Mouse (Mus musculus): Measurements from ENCODE around the gene Man2a1.

The Man2a1 gene

DNA sequence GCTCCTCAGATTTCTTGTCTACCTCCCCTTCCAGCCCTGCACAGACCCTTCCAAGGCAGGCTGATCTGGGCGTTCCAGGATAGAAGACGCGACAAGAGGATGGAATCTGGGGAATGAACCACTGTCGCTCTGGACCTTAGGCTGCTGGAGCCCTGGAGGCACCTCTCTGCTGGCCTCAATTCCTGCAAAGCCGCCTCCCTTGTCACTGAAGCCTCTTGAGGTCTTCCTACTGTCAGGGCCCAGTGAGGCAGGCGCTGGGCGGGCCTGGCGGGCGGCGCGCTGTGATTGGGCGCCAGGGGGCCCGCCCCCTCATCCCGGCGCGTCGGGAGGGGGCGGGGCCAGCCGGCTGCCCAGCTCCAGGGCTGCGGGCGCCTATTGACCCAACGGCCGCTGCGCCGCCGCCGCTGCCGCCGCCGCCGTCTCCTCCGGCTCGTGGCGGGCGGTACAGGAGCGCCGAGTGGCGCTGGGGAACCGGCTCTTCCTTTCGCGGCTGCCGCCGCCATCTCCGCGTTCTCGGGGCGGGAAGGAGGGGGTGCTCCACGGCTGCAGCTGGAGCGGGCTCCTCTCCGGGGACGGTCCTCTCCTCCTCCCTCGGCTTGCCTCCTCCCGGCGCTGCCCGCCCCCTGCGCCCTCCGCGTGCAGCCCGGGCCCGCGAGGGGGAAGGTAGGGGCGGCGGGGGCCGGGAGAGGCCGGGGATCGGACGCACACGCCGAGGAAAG lies at the start of gene Man2a1:
Gene Man2a1 (plus strand): TSS at position 365 of the 719 bp plus-strand sequence.
- DNase-seq = peak; percentile 83 to 84

DNA sequence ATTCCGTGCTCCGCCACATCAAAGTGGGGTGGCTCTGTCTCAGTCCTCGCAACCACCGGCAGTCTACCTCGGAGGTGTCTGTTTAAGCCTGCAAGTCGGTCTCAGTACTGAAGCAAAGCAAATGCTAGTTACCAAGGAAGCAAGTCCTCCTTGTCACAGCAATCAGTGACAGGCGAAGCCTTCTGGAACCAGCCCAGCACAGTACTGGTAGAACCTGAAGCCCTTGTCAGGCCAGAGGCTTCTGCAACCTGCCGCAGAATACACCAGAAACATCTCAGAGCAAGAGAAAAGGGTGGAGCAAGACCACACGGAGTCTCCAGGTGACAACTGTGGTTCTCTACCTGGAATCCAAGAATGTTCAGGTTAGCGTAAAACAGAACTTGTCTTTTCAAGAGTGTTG lies 47.2 kb upstream of the Man2a1 start:
- DNase-seq = no peak

DNA sequence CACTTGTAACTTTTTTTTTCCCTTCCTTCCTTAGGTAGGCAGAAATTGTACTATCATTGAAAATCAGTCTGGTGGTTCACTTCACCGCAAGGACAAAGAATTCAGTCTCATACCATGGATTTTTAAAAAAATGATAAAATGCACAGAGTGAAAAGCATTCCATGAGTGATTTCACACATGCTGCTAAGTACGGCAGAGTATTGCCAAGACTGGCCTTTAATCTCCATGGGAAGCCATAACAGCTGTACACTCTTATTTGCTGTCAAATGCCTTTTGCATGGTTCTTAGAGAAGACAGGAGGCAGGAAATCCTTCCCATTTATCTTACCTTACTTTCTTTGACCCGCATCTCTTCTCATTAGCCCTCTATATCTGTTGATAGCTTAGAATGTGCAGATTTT lies 45.6 kb upstream of the Man2a1 start:
- no peak for DNase-seq

DNA sequence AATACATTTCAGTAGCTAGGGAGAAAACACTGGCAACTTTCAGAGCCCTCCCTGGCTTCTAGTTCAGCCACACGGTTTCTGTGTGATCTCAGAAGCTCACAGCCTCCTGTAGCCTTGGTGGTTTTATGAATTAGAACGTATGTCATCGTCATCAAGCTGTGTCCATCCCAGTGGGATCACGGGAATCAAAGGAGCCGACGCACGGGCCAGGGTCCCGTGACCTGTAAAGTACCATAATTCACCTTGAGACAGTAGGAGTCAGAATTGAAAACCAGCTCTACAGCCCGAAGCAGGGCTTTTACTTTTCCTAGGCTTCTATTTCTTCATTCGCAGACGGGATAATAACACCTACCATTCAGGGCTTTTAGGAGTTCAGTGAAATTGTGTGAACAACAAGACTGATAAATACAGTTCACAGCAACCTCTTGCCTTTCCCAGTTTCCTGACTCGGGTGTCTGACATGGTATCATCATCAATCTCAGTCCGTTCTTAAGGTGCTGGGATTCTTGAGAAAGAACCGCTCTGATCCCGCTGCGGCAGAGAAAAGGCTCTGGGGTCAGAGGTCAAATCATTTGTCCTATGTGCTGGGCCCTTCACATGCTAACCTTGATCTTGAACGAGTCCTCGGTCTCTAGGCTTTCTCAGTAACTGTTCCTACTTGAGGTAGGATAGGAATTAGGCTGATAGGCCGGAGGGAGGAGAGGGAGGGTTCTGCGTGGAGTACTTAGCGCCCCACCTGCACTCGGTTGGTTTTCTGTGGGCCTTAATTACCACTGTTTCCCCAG lies 43.7 kb upstream of the Man2a1 start:
- DNase-seq = no peak

DNA sequence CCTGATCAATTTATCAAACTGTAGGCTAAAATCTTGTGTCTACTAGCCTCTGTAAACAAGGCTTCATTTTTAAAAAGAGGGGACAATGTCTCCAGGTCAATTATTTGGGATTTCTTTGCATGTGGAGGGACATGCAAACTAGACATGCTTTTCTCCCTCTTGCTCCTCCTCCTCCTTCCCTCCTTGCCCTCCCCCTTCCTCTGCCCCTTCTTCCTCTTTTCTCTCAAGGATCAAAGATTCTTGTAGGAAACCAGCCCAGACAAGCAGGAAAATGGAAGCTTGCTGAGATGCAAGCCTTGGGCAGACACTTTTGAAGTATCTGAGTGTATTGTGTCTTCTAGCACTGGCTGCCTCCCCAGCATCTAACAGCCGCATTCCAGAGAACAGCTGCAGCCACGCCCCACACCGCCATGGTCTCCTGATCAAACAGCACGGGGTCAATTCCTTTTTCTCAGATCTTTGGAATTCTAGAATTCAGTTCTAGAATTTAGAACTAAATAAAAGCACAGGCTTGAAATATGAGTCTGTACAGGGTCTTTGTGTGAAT lies 41.5 kb upstream of the Man2a1 start:
- no peak for DNase-seq

DNA sequence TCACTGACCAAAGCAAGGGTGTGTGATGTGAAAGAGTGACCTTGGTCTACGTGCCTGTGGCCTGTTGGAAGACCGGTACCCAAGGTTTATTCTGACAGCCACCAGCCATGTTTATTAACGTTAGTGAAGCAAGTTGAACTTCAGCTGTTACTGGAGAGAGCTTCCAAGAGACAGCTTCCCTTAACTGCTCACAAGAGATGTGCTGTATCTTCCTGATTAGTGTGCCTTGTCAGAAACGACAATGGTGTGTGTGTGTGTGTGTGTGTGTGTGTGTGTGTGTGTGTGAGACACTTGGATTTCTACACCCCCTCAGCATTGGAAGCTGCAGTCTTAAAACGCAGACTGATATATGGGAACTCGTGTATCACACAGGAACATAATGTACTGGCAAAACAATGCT lies 34.1 kb upstream of the Man2a1 start:
- no peak for DNase-seq

DNA sequence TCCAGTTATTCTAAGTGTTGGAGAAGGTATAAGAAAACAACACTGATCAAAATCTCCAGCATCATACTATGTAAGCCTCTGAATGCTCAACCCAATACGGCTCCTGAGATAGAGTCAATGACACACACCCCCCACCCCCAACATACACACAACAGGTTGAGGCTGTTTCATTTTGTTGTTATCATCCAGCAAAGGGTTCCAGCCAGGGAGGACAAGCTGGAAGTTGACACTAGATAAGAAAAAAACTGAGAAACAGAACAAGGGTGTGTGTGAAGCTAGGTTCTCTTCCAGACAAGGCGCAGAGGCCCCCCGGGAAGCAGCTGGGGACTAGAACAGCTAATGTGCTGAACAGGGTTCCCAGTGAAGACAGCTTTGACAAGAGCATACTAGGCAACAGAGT lies 33.0 kb upstream of the Man2a1 start:
- DNase-seq = no peak

DNA sequence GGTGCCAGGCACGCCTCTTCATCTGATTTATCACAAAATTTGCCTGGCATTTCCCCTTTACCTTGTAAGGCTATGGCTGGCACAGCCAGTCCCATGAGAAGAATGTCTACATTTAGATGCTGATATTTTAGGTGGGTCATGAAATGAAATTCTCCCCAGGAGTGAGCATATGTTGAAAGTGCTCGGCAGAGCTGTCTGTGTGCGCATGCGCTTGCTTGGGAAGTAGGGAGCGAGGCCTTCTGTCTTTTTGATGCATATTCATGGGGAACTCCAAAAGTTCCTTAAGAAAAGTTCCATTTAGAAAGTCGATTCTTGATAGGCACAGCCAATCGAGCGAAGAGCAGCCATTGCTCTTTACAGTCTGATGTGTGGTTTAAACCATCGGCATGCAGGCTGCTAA lies 26.6 kb upstream of the Man2a1 start:
- DNase-seq = no peak

DNA sequence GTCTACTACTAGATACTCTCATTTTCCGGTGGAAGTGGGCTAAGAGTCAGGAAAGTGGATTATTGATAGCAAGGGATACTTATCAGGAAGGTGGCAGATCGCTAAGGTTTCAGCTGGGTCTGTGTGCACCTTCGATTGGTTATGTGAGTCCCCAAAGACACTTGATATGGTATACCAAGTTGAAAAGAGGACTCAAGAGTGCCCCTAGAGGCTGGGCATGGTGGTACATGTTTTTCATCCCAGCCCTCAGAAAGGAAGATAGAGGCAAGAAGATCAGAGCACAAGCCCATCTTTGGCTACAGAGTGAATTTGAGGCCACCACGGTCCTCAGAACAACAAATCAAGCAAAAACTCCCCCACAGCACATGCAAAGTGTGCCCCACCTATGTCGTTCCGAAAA lies 25.3 kb upstream of the Man2a1 start:
- peak; percentile 30 to 67 for DNase-seq

DNA sequence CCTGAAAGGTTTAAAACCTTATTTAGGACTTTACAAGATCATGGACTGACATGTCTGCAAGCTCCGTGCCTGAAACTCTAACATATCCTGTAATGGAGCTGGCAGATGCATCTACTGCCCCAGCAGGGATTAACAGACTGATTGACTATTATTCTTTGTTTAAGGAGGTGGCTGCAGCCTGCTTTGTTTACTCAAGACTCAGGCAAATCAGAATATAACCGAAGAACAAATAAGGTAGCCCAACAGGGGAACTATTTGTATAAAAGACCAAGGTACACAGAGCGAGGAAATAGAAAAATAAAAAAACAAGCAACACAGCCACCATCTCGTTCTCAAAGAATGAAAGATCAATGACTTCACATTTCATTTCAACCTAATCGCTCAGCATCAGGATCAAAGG lies 23.1 kb upstream of the Man2a1 start:
- no peak for DNase-seq

DNA sequence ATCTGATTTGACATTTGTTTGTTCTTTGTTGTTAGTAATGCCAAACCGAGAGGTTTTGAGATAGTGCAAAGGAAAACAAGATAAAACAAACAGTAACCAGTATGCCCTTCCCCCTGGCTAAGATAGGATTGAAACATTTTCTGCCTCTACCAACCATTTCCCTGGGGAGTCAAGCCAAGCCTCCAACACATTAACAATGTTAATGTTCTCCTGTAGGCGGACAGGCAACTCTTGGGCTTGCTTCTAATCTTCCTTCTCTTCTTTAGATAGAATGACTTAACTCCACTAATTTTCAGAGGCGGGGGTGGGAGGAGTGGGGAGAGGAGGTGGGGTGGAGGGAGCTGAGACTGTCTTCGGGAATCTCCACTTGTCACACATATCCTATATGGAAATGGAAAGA lies 22.2 kb upstream of the Man2a1 start:
- DNase-seq = no peak

DNA sequence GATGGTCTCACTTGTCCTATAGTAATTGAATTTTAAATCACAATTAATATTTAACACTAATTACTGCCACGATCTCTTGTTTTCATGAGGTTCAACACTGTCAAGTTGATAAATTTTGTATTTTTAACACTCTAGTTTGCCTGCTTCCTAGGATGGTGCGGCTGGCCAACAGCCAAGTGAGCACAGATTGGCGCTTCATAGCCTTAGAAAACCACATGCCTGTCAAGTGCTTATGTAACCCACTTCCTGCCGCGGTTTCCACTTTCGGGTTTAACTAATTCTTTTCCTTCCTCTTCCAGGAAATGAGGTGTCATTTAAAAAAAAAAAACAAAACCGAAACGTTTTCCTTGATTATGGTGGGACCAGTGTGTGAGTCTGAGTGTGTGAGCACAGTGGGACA lies 20.8 kb upstream of the Man2a1 start:
- peak; percentile 54 to 57 for DNase-seq

DNA sequence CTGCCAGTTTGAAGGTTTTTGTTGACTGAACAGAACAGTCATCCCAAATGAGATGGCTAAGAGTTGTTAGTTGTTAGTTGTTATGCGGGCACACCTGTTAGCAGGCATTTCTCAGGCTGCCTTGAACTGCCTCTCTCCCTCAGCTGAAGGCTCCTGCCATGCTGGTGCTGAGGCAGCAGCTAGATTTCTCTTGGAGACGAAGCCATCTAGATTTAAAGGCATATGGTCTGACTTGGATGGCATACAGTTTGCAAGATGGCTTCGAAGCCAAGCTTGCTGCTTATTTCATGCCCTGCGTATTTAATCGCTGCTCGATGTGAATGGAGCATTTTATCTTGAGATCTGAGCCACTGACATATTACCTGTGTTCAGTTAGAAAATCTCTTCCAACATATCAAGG lies 19.4 kb upstream of the Man2a1 start:
- DNase-seq = no peak

DNA sequence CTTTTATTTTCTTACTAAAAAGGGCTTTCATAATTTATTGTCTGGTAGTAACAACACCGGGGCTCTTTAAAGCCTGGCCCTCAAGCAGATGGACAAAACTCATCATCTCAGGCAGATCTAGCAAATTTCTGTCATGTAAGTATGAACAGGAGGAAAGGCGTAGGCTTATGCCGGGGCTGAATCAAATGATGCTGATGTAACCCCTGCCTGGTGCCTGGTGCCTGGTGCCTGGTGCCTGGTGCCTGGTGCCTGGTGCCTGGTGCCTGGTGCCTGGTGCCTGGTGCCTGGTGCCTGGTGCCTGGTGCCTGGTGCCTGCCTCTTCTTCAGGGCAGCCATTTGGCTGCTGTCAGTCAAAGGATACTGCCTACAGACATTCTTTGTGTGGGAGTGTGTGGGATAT lies 18.6 kb upstream of the Man2a1 start:
- no peak for DNase-seq

DNA sequence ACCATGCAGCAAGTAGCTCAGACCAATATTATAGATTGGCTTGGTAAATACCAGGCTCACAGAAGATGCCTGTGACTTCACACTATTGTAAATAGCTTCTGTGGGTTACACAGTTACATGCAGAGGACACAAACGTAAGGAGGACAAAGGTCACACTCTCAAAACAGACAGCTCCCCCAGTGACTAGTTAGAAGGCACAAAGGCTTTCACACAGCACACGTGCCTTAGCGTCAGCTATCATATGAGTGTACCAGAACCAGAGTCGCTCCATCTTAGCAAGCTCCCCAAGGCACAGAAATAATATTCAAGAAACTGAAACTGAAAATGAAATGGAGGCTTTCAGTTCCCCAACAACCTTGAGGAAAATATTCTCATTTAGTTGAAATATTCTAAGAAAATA lies 10.1 kb upstream of the Man2a1 start:
- DNase-seq = no peak

DNA sequence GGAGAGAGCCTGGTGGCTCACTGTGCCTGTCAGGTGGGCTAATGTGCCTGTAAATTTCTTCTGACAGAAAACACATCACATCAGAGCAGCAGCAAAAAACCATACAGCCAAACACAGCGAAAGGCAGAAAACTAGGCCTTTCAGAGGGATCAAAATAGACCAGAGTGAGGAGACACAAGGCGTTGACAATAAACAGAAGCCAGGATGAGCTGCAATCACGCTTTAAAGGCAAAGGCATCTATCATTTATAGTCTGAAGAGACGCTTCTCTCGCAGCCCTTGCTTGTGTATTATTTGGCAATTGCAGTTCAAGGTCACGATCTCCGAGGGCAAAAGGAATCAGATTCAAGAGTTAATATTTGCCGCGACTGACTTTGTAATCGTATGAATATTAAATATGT lies 9.2 kb upstream of the Man2a1 start:
- DNase-seq = no peak

DNA sequence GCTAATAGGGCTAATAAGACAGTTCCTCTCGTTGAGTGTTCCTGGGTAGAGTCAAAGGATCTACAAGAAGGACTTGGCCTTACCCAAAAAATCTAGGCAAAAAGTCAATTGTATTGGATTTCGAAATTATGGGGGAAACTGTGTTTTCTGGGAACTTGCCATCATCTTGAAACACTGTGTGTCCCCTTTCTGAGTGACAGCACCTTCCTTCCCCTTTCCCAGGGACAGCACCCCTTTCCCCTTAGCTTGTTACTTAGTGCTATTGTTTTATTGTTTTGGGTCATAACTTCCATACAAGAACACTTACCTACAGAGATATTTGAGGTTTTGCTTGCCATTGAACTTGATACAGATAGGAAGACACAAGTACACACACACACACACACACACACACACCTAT lies 8.2 kb upstream of the Man2a1 start:
- no peak for DNase-seq

DNA sequence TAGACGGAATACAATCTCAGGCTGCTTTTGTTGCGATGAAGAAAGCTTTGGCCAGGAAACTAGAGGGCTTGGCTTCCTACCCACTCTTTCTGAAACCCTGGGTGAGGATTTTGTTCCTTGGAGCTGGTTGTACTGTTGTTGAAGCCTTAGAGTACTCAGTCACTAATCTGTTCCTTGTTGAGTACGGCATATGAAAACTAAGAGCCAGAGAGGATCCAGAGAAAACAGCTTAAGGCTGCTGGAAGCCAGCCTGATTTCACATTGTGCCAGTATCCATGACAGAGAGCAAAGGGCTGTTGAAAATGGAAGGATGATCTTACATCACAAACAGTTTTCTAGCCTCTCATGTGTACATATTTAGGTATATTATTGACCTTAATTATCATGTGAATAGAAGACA lies 7.7 kb upstream of the Man2a1 start:
- DNase-seq = no peak

DNA sequence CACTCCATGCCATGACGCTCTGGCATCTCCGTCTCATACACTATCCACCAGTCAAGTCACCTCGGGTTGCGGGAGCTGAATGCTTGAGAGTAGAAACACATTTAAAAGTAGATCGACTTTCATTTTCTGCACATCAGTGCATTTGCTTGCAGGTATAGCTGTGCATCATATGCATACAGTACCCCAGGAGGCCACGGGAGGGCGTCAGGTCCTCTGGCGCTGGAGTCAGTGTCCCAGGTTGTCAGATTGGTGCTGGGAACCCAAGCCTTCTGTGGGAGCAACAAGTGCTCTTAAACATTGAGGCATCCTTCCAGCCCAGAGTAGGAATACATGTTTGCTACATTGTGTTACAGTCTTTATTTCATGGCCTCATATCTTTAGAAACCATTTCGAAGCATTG lies 2.8 kb upstream of the Man2a1 start:
- no peak for DNase-seq

DNA sequence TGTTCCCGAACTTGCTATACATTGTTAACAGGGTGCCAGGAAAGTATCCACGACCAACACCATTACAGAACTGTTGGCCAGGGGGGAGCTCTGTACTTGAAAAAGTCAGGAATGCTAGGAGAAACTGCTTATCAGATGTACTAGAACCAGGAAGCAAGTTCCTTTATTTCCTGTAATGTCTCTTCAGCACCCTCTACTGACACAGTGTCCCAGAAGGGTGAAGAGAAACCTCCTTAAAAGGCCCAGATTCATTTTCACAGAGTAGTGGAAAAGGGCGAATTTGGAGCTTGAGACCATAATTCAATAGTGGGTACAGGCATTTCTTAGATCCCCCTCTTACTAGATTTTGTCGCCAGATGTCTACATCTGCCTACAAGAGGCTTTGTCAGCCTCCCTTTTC lies 620 bp upstream of the Man2a1 start:
- DNase-seq = no peak

DNA sequence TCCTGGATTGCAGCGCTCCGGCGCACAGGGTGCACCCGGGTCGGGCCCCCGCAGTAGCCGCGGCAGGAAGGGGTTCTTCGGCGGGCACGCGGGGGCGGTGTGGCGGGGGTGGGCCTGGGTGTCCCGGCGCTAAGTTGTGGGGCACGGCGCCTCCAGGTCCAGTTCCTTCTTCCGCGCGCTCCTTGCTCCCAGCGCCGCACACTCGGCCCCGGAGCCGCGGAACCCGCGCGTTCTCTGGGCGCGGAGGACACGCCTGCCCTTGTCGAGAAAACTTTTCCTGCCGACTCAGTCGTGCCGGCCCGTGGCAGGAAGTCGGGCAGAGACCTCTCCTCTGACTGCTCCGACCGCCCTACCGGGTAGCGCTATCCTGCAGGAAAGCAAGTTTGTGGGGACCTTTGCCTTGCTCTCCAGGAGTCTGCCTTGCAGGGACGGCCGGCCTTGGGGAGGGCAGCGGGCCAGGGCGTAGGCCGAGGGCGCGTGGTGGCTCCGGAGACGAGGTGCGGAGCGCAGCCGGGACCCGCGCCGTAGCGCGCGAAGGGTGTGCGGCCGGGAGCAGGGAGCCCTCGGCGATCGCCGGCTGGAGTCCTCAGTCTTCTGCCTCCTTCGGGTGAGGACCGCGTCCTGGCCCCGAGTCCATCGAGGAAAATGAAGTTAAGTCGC lies 685 bp downstream of the Man2a1 start:
- DNase-seq = peak; percentile 55 to 67

DNA sequence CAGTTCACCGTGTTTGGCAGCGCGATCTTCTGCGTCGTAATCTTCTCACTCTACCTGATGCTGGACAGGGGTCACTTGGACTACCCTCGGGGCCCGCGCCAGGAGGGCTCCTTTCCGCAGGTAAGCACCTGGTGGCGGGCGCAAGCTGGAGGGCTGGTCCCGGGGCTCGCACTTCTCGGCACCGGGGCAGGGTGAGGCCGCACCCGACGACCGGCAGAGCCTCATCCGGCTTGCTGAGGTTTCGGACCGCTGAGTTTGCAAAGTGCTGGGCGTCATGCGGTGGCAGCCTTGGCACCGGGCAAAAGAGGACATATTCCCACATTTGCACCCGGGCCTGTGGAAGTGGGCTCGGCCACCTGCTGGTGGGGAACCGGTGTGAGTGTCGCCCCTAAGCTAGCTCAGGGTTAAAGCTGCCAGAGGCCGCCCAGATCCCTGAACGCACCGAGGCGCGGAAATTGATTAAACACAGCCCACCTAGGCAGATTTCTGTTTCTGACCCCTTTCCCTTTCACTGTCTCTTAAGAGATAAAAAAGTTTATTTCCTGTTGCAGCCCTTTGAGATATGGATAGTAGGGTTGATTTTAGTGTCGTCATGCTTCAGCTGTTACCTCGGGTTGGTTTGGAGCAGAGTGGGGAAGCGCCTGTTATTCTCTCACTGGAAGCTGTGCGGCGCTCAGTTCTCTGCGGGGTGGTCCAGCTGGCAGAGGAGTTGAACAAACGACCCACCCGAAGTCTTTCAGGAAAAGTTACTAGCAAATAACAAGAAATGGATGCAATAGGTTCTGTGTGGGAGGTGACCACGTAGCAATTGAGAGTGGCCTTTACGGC lies 1.4 kb downstream of the Man2a1 start:
- peak; percentile 57 to 64 for DNase-seq

DNA sequence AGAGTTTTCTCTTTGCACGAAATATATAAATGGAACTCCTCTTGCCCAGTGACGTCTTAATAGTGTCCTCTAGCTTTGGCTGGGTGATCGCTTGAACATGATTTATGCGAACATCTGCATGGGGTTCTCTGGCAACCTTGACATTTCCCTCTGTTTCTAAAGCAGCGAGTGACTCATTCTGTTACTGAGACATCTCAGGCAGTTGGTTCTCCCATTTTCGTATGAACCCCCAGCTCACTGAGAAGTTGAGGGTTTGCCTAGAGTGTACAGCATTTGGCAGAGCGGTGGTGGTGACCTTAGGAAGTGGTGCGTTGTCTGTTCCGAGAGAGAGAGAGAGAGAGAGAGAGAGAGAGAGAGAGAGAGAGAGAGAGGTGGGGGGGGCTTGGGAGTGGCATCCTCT lies 2.6 kb downstream of the Man2a1 start:
- DNase-seq = no peak
